In the genomic region with DNA sequence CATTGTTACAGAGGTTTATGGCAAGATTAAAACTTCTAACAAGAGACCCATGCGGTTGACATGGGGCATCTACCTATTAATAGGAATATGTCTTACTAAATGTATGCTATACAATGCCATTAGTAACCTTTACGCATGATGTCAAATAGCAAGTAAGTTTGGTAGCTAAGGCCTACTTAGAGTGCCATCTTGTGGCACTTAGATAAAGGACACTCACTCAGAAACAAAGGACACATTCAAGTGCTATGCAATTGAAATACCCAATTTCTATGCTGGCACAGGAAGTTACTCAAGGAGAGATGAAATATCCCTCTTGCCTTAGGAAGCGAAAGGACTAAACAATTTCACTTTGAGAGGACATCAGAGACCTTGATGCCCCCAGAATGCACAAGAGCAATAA, we compare ENCODE assay signal across 8 mouse cellular contexts. TPM values are rescaled to one million over a fixed set of nuclear protein-coding genes. Genes with fewer than 3 reads are reported as not detected.
A peak's percentile ranks its signal among the peaks of the same experiment; 100 is the strongest.
DNase-seq lines count a peak whose midpoint lies in the region; ATAC-seq lines count a peak whose summit lies in the region.

No protein-coding gene starts in this region.

- 0 out of 2 replicates have a peak, but pooled peaks have one; percentile 47 for ATAC-seq in common myeloid progenitor, adult 5-6 weeks (replicated peaks; ENCODE audit: low read depth, poor library complexity, severe bottlenecking)
- 0 out of 2 replicates have a peak, but pooled peaks have one; percentile 40 for ATAC-seq in megakaryocyte, adult 5-6 weeks (ENCODE audit: poor library complexity, severe bottlenecking)

- intact Hi-C loops in left cerebral cortex, postnatal 4 days (cut with DNase I): loop anchor here (10.0 kb wide), 1 partner anchor 177 kb away; no protein-coding TSS in a partner anchor

- DNase-seq in kidney, adult 9 months: peak; percentile 27
- no peak for DNase-seq in kidney, postnatal 25 days
- peak; percentile 51 for DNase-seq in ES-CJ7 (ENCODE audit: low read depth, low spot score)
- no peak for DNase-seq in urinary bladder, postnatal 10 days (ENCODE audit: low spot score)
- DNase-seq in left cerebral cortex, postnatal 4 days: no peak
- no peak for DNase-seq in urinary bladder, postnatal 36 days (ENCODE audit: low spot score in 2 of 2)

RNA-seq across cellular contexts. Expression of a gene that starts 55.9 kb away (rescaled TPM):
- 25.5 and 29.4 TPM in 2 replicates for total RNA-seq in common myeloid progenitor, adult 5-6 weeks (2017)
- 34.0 and 34.3 TPM in 2 replicates for total RNA-seq in megakaryocyte, adult 5-6 weeks (2015)
- total RNA-seq in megakaryocyte, adult 5-6 weeks (2017): 43.1 and 46.5 TPM in 2 replicates
- 10 to 100 TPM; 67.0 to 69.6 TPM for total RNA-seq in left cerebral cortex, postnatal 4 days (2021)

Comparison
In these comparisons a context has a peak if more than half of its experiments do, and no peak if none do; other contexts are left out.
1. DNase-seq: peak in kidney, adult 9 months (single experiment) and ES-CJ7 (single experiment); none in kidney, postnatal 25 days (0 of 2), urinary bladder, postnatal 10 days (single experiment), left cerebral cortex, postnatal 4 days (single experiment) and urinary bladder, postnatal 36 days (0 of 2).